Mouse (Mus musculus): ENCODE measurements around the gene Cyth1. TPM values are rescaled to one million over a fixed set of nuclear protein-coding genes. Genes with fewer than 3 reads are reported as not detected.

The Cyth1 gene
- total and polyA plus RNA-seq, 3 experiments = 49.7 to 108 (median 79.7) TPM

GRCm38 (mm10) chr11:118216468-118216867 lies 31.9 kb downstream of the Cyth1 start:
- H3K4me3 ChIP-seq (replicated peaks in 1 of 3; ENCODE audit: low read depth in 2 of 3, low read length in 2 of 3, poor library complexity in 1 of 3) = peak overlapping the region in 1 of 3 experiments; percentile 31
- dilution Hi-C loops (cut with MboI; ENCODE audit: extremely low pct_ligation_motif_present, extremely low pct_unique_long_range_greater_than_20kb, low sequenced_read_pairs) (no loop called here), in situ Hi-C loops (cut with MboI; ENCODE audit: low pct_ligation_motif_present, low pct_unique_long_range_greater_than_20kb, low sequenced_read_pairs) (loop anchor here (5.0 to 10.0 kb wide), 2 partner anchors 109 to 352 kb away; partner anchors contain the start of gene Tmem235)
- H3K79me2 ChIP-seq (replicated peaks; ENCODE audit: control insufficient read depth, extremely low read depth, insufficient read depth, poor library complexity, severe bottlenecking) = peaks cover 7% of the 10 kb centered on the region
- peaks cover 0 to 48% of the 10 kb centered on the region in 2 experiments for H3K36me3 ChIP-seq (replicated peaks in 1 of 2; ENCODE audit: control insufficient read depth in 1 of 2, insufficient read depth in 1 of 2, low read length in 1 of 2)
- peak overlapping the region; percentile 88 for H3K4me2 ChIP-seq (ENCODE audit: insufficient read depth, low read depth, poor library complexity, severe bottlenecking)
- peaks cover 37 to 87% of the 10 kb centered on the region in 2 experiments for H3K4me1 ChIP-seq (ENCODE audit: control insufficient read depth in 1 of 2, insufficient read depth in 2 of 2)
- no peaks in the 10 kb centered on the region for H3K27me3 ChIP-seq (replicated peaks)
- peak overlapping the region; percentile 88 for H3K27ac ChIP-seq (ENCODE audit: insufficient read depth, low read depth)
- H3K9me3 ChIP-seq (replicated peaks; ENCODE audit: low read length) = no peaks in the 10 kb centered on the region
- H3K9ac ChIP-seq (ENCODE audit: insufficient read depth, low read depth) = peak overlapping the region; percentile 15; the same call in 1 of the 2 replicates
- TF ChIP-seq POLR2AphosphoS2 (IDR thresholded peaks at IDR 0.05; ENCODE audit: low read depth, low read length) = no peak
- TF ChIP-seq EP300 (IDR thresholded peaks at IDR 0.05; ENCODE audit: low read length) = no peak; the same call in 1 of the 2 replicates
- TF ChIP-seq ZMIZ1 (IDR thresholded peaks at IDR 0.05; ENCODE audit: low read depth, low read length) = 0 out of 2 replicates have a peak, but pooled peaks have one; percentile 59
- TF ChIP-seq MYC (IDR thresholded peaks at IDR 0.05; ENCODE audit: low read depth, low read length) = no peak
- TF ChIP-seq CHD2 (IDR thresholded peaks at IDR 0.05; ENCODE audit: low read length) = peak; percentile 38; the same call in 1 of the 2 replicates
- DNase-seq (ENCODE audit: extremely low read depth) = no peak

- Histone ChIP-seq H3K79me2 (replicated peaks; ENCODE audit: control insufficient read depth, extremely low read depth, insufficient read depth, poor library complexity, severe bottlenecking) (peaks cover 10% of the 10 kb centered on the region), H3K9me3 (replicated peaks; ENCODE audit: low read length) (no peaks in the 10 kb centered on the region), H3K36me3 (replicated peaks in 1 of 2; ENCODE audit: control insufficient read depth in 1 of 2, insufficient read depth in 1 of 2, low read length in 1 of 2) (peaks cover 0 to 44% of the 10 kb centered on the region in 2 experiments), H3K27me3 (replicated peaks) (no peaks in the 10 kb centered on the region), H3K9ac (ENCODE audit: insufficient read depth, low read depth) (peak overlapping the region; percentile 52), H3K4me2 (ENCODE audit: insufficient read depth, low read depth, poor library complexity, severe bottlenecking) (peak overlapping the region; percentile 88), H3K4me3 (replicated peaks in 1 of 3; ENCODE audit: low read depth in 2 of 3, low read length in 2 of 3, poor library complexity in 1 of 3) (peak overlapping the region in 1 of 3 experiments; percentile 1), H3K27ac (ENCODE audit: insufficient read depth, low read depth) (peak overlapping the region; percentile 88), H3K4me1 (ENCODE audit: control insufficient read depth in 1 of 2, insufficient read depth in 2 of 2) (peaks cover 37 to 85% of the 10 kb centered on the region in 2 experiments)
- in situ Hi-C loops (cut with MboI; ENCODE audit: low pct_ligation_motif_present, low pct_unique_long_range_greater_than_20kb, low sequenced_read_pairs) = loop anchor here (5.0 to 10.0 kb wide), 2 partner anchors 109 to 351 kb away; partner anchors contain the start of gene Tmem235
- dilution Hi-C loops (cut with MboI; ENCODE audit: extremely low pct_ligation_motif_present, extremely low pct_unique_long_range_greater_than_20kb, low sequenced_read_pairs) = no loop called here
- peak; percentile 78 for DNase-seq (ENCODE audit: extremely low read depth)
- TF ChIP-seq ZKSCAN1 (IDR thresholded peaks at IDR 0.05; ENCODE audit: borderline replicate concordance, low read depth, low read length) (no peak), PAX5 (IDR thresholded peaks at IDR 0.05; ENCODE audit: low read length) (no peak), ZMIZ1 (IDR thresholded peaks at IDR 0.05; ENCODE audit: low read depth, low read length) (no peak), GABPA (IDR thresholded peaks at IDR 0.05; ENCODE audit: insufficient replicate concordance, low read depth, low read length) (no peak), TBP (conservative IDR thresholded peaks at IDR 0.05; ENCODE audit: low read depth, low read length) (peak; percentile 68), EP300 (IDR thresholded peaks at IDR 0.05; ENCODE audit: low read length) (peak; percentile 76), JUN (IDR thresholded peaks at IDR 0.05; ENCODE audit: insufficient read depth, low read depth, low read length) (no peak; the same call in 1 of the 2 replicates), CTCF (conservative IDR thresholded peaks at IDR 0.05 in 1 of 2, IDR thresholded peaks at IDR 0.05 in 1 of 2; ENCODE audit: low read depth in 2 of 2, low read length in 2 of 2) (no peak), ETS1 (conservative IDR thresholded peaks at IDR 0.05; ENCODE audit: low read depth, low read length) (peak; percentile 93), USF2 (conservative IDR thresholded peaks at IDR 0.05; ENCODE audit: low read depth, low read length) (no peak), JUND (conservative IDR thresholded peaks at IDR 0.05; ENCODE audit: low read depth, low read length) (peak; percentile 37), MEF2A (IDR thresholded peaks at IDR 0.05; ENCODE audit: borderline replicate concordance, low read depth, low read length) (peak; percentile 90), KAT2A (IDR thresholded peaks at IDR 0.05; ENCODE audit: insufficient replicate concordance, low read length) (no peak), NRF1 (IDR thresholded peaks at IDR 0.05; ENCODE audit: low read depth, low read length) (peak; percentile 67), E2F4 (IDR thresholded peaks at IDR 0.05; ENCODE audit: insufficient replicate concordance, low read depth, low read length) (no peak), ELF1 (IDR thresholded peaks at IDR 0.05; ENCODE audit: low read depth, low read length) (no peak), UBTF (IDR thresholded peaks at IDR 0.05; ENCODE audit: low read depth, low read length) (0 out of 2 replicates have a peak, but pooled peaks have one; percentile 78), ZNF384 (IDR thresholded peaks at IDR 0.05; ENCODE audit: low read depth, low read length) (no peak), RAD21 (IDR thresholded peaks at IDR 0.05; ENCODE audit: low read depth, low read length) (no peak), SIN3A (IDR thresholded peaks at IDR 0.05; ENCODE audit: low read length) (peak; percentile 75; the same call in 1 of the 2 replicates), POLR2A (IDR thresholded peaks at IDR 0.05; ENCODE audit: low read depth, low read length) (no peak), CHD2 (IDR thresholded peaks at IDR 0.05; ENCODE audit: low read length) (no peak), IRF4 (IDR thresholded peaks at IDR 0.05; ENCODE audit: low read depth, low read length) (peak; percentile 98), POLR2AphosphoS2 (IDR thresholded peaks at IDR 0.05; ENCODE audit: low read depth, low read length) (no peak), BHLHE40 (IDR thresholded peaks at IDR 0.05; ENCODE audit: low read depth, low read length) (peak; percentile 69), USF1 (IDR thresholded peaks at IDR 0.05; ENCODE audit: low read depth, low read length) (no peak), MAZ (IDR thresholded peaks at IDR 0.05; ENCODE audit: low read depth, low read length) (0 out of 2 replicates have a peak, but pooled peaks have one; percentile 32), SMC3 (IDR thresholded peaks at IDR 0.05; ENCODE audit: low read depth, low read length) (no peak), MAFK (IDR thresholded peaks at IDR 0.05; ENCODE audit: insufficient replicate concordance, low read length) (no peak), MXI1 (IDR thresholded peaks at IDR 0.05; ENCODE audit: low read depth, low read length) (peak; percentile 57; the same call in 1 of the 2 replicates)
These were observed 32.4 kb downstream of the Cyth1 start for GRCm38 (mm10) chr11:118215928-118216458.
